Mouse (Mus musculus): ENCODE data around the gene Igdcc3.

DNA sequence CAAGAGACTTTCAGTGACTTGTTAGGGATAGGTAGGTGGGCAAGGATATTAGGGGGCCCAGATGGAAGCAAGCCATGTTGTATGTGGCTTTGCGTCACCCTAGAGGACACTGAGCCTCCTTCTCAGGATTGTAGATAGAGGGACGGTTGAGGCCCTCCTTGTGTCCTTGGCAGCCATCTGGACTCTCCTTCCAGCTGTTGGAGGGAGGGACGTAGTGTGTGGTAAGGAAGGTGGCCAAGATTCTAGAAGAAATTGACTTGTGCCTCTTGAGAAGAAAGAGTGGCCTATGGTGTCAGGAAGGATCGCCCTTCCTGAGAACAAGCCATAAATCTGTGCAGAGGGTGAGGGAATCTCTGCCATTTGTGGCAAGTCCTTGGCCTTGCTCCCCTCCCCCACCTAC lies 34.2 kb upstream of the Igdcc3 start:
- TF ChIP-seq CTCF (IDR thresholded peaks at IDR 0.05; ENCODE audit: insufficient read depth, low read length) = no peak
- no peak for TF ChIP-seq POLR2A (IDR thresholded peaks at IDR 0.05; ENCODE audit: borderline replicate concordance, extremely low read depth, low read depth, low read length)
